Mouse (Mus musculus) neural tube, embryonic 15.5 days (tissue): ENCODE measurements around the gene Bcas3. TPM values are rescaled to one million over a fixed set of nuclear protein-coding genes. Genes with fewer than 3 reads are reported as not detected.
A peak's percentile ranks its signal among the peaks of the same experiment; 100 is the strongest.

Source experiments
- ATAC-seq: fragments of 200-750 bp; cut with Nextera tagmentation; 2 replicates; pipeline ENCODE4 v1.8.0; 2017; ENCODE audit warnings: mild to moderate bottlenecking, moderate TSS enrichment, moderate library complexity; ENCODE audit not compliant: low FRiP score
- H3K27ac ChIP-seq: fragments of 300-500 bp; sonication (generic); replicated peaks from 2 replicates; pipeline ENCODE4 v1.5.1; 2015; ENCODE audit warnings: mild to moderate bottlenecking, inconsistent platforms
- H3K27me3 ChIP-seq: fragments of 300-500 bp; sonication (generic); replicated peaks from 2 replicates; pipeline ENCODE4 v1.6.1; 2015; ENCODE audit warnings: inconsistent platforms
- H3K36me3 ChIP-seq: fragments of 300-500 bp; sonication (generic); 2 replicates; pipeline ENCODE4 v1.6.1; 2015; ENCODE audit warnings: inconsistent platforms
- H3K4me1 ChIP-seq: fragments of 300-500 bp; sonication (generic); 2 replicates; pipeline ENCODE4 v1.6.1; 2015; ENCODE audit warnings: inconsistent platforms
- H3K4me2 ChIP-seq: fragments of 300-500 bp; sonication (generic); 2 replicates; pipeline ENCODE4 v1.6.1; 2015; ENCODE audit warnings: inconsistent platforms, mild to moderate bottlenecking, moderate library complexity
- H3K4me3 ChIP-seq: fragments of 300-500 bp; sonication (generic); replicated peaks from 2 replicates; pipeline ENCODE4 v1.5.1; 2015; ENCODE audit warnings: mild to moderate bottlenecking, inconsistent platforms
- H3K9ac ChIP-seq: fragments of 300-500 bp; sonication (generic); replicated peaks from 2 replicates; pipeline ENCODE4 v1.6.1; 2015; ENCODE audit warnings: mild to moderate bottlenecking, inconsistent platforms
- H3K9me3 ChIP-seq: fragments of 300-500 bp; sonication (generic); replicated peaks from 2 replicates; pipeline ENCODE4 v1.6.1; 2016; ENCODE audit warnings: inconsistent platforms
- WGBS: fragments of 180-500 bp; shearing (Covaris S2); methylation state at CpG from one replicate; pipeline ENCODE4 v1.1.7; 2015; ENCODE audit warnings: mixed read lengths; 5-methylcytosine and 5-hydroxymethylcytosine counted together
- polyA plus RNA-seq: library from polyadenylated mRNA; unstranded; fragments of >200 nt; fragmentation: Nextera tagmentation; extraction: Ambion mirVana; gene quantifications from 2 replicates; pipeline ENCODE4 v1.2.1, GENCODE M21; 2015

Bcas3 gene
- polyA plus RNA-seq, 1 experiment from 2014 or later, result 31.6 TPM

DNA sequence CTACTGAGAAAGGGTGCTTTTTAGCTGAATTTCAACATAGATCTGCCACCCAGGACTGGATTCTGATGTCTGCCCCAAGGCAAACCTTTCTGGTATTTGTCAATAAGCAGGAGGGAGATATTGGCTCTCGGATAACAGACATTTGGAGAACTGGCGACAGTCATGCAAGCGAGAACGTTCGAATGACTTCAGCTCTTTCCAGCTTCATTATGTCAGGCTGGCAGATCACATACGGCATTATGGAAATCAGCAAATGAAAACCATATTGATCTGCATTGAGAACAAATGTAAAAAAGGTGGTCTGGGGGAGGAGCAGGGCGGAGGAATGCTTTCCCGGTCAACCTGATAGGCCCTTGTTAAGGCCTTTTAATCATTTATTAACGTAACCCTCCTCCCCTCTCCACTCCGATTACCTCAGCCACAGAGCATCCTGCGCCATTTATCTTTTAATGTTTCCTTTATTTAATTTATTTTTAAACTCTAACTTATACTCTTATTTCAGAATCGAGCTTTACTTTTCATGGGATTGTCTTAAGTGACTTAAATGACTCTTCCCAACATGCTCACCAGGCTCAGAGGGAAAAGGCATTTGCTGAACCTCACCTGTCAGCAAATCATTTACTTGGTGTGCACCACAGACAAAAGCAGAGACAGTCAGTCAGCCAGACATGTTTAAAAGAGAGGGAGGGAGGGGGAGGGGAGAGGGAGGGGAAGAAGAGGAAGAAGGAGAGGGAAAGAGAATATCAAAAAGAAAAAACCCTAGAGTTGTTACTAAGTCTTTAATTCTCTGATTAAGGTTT is 285.9 kb downstream of the Bcas3 start:
- ATAC-seq, result no peak
- no peak overlapping the region for H3K9ac ChIP-seq
- H3K9me3 ChIP-seq, result no peaks in the 10 kb centered on the region
- H3K27ac ChIP-seq, result no peak overlapping the region
- 47% methylated on average over 12 of the region's 12 CpGs for WGBS
- no peak overlapping the region for H3K4me3 ChIP-seq
- no peak overlapping the region for H3K4me2 ChIP-seq
- H3K36me3 ChIP-seq, result no peaks in the 10 kb centered on the region
- H3K4me1 ChIP-seq, result peaks cover 29% of the 10 kb centered on the region
- H3K27me3 ChIP-seq, result no peaks in the 10 kb centered on the region

GRCm38 (mm10) chr11:85640659-85641058 is 287.7 kb downstream of the Bcas3 start:
- 7% methylated on average over 5 of the region's 5 CpGs for WGBS
- Histone ChIP-seq H3K4me3 (peak overlapping the region; percentile 3; the same call in 1 of the 2 replicates), H3K36me3 (no peaks in the 10 kb centered on the region), H3K9ac (no peak overlapping the region; the same call in 1 of the 2 replicates), H3K27ac (peak overlapping the region; percentile 58), H3K4me1 (peaks cover 39% of the 10 kb centered on the region), H3K4me2 (peak overlapping the region; percentile 54), H3K27me3 (no peaks in the 10 kb centered on the region), H3K9me3 (no peaks in the 10 kb centered on the region)
- peak; percentile 68 for ATAC-seq

- WGBS, result 32% methylated on average over 4 of the region's 4 CpGs
- no peak for ATAC-seq
These were observed 288.5 kb downstream of the Bcas3 start for GRCm38 (mm10) chr11:85641486-85641885.

GRCm38 (mm10) chr11:85642591-85642990 is 289.6 kb downstream of the Bcas3 start:
- H3K4me3 ChIP-seq, result no peak overlapping the region
- no peak overlapping the region for H3K9ac ChIP-seq
- 55% methylated on average over 6 of the region's 6 CpGs for WGBS
- no peaks in the 10 kb centered on the region for H3K9me3 ChIP-seq
- H3K4me2 ChIP-seq, result no peak overlapping the region
- no peak for ATAC-seq
- H3K4me1 ChIP-seq, result peaks cover 39% of the 10 kb centered on the region
- no peaks in the 10 kb centered on the region for H3K27me3 ChIP-seq
- no peaks in the 10 kb centered on the region for H3K36me3 ChIP-seq
- H3K27ac ChIP-seq, result no peak overlapping the region

More at GRCm38 (mm10) chr11:85641486-85641885, 288.5 kb downstream of the Bcas3 start:
- Histone ChIP-seq H3K27ac (no peak overlapping the region), H3K36me3 (no peaks in the 10 kb centered on the region), H3K4me3 (no peak overlapping the region), H3K4me2 (no peak overlapping the region), H3K9ac (no peak overlapping the region), H3K4me1 (peaks cover 39% of the 10 kb centered on the region), H3K27me3 (no peaks in the 10 kb centered on the region), H3K9me3 (no peaks in the 10 kb centered on the region)

- Histone ChIP-seq H3K4me2 (no peak overlapping the region), H3K27ac (no peak overlapping the region), H3K4me3 (no peak overlapping the region), H3K27me3 (no peaks in the 10 kb centered on the region), H3K4me1 (peaks cover 39% of the 10 kb centered on the region), H3K36me3 (no peaks in the 10 kb centered on the region), H3K9me3 (no peaks in the 10 kb centered on the region), H3K9ac (no peak overlapping the region)
- ATAC-seq, result no peak
- WGBS, result 79% methylated on average over 4 of the region's 4 CpGs
These were observed 290.1 kb downstream of the Bcas3 start for GRCm38 (mm10) chr11:85643025-85643424.

GRCm38 (mm10) chr11:85643479-85644000 is 290.6 kb downstream of the Bcas3 start:
- H3K9ac ChIP-seq, result no peak overlapping the region

DNA sequence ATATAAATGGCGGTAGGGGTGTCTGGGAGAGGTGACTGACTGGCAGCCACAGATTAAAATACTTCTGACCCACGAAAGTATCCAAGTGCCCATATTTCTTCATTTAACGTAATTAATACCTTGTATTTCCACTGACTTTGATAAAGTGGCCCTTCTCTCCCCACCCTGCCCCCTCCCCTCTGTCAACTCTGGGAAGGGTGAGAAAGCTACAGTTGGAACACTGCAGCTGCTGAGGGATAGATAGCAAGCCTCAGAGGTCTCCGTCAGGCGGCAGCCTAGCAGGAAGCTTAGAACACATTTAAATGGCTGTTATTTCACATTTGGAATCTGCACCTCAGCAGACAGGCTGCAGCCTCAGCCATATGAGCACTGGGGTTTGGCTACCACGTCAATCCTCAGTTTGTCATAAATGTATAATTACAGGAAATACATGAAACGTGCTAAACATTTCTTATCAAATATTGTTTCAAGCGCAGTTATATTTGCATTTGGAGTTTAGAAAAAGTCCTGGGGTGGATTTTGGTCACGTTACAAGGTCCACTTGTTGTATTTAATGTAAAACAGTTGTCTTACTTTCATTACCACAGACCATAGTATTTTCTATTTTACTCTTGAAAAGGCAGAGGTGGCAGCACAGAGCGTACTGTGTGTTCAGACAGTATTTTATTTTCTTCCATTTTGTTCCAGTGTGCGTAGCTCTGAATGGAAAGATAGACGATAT is 291.2 kb downstream of the Bcas3 start:
- Histone ChIP-seq H3K4me2 (no peak overlapping the region), H3K4me3 (no peak overlapping the region), H3K36me3 (no peaks in the 10 kb centered on the region), H3K27me3 (no peaks in the 10 kb centered on the region), H3K9ac (no peak overlapping the region), H3K4me1 (peaks cover 33% of the 10 kb centered on the region), H3K9me3 (no peaks in the 10 kb centered on the region), H3K27ac (no peak overlapping the region)
- 64% methylated on average over 12 of the region's 12 CpGs for WGBS
- ATAC-seq, result no peak

More at GRCm38 (mm10) chr11:85643479-85644000, 290.6 kb downstream of the Bcas3 start:
- Histone ChIP-seq H3K9me3 (no peaks in the 10 kb centered on the region), H3K27ac (0 out of 2 replicates have a peak overlapping the region, but pooled peaks have one; percentile 23), H3K27me3 (no peaks in the 10 kb centered on the region), H3K36me3 (no peaks in the 10 kb centered on the region), H3K4me3 (no peak overlapping the region), H3K4me1 (peaks cover 39% of the 10 kb centered on the region), H3K4me2 (no peak overlapping the region)
- no peak for ATAC-seq
- 36% methylated on average over 10 of the region's 10 CpGs for WGBS

DNA sequence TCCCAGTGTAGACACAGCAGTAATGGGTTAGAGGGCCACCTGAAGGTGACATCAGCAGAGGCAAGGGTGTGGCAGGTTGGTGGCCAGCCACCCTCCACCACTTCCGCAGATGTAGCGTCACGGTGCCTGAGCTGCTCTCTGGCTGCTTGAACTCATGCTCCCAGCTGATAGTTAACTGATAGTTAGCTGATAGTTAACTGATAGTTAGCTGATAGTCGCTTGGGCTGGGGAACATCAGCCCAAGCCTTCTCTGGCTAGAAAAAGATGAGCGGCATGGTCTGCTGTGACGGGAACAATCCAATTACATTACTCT is 291.7 kb downstream of the Bcas3 start:
- Histone ChIP-seq H3K4me3 (no peak overlapping the region), H3K4me1 (peaks cover 33% of the 10 kb centered on the region), H3K4me2 (no peak overlapping the region), H3K36me3 (no peaks in the 10 kb centered on the region), H3K27me3 (no peaks in the 10 kb centered on the region), H3K9me3 (no peaks in the 10 kb centered on the region), H3K9ac (no peak overlapping the region), H3K27ac (no peak overlapping the region)
- ATAC-seq, result no peak
- WGBS, result 76% methylated on average over 6 of the region's 6 CpGs

DNA sequence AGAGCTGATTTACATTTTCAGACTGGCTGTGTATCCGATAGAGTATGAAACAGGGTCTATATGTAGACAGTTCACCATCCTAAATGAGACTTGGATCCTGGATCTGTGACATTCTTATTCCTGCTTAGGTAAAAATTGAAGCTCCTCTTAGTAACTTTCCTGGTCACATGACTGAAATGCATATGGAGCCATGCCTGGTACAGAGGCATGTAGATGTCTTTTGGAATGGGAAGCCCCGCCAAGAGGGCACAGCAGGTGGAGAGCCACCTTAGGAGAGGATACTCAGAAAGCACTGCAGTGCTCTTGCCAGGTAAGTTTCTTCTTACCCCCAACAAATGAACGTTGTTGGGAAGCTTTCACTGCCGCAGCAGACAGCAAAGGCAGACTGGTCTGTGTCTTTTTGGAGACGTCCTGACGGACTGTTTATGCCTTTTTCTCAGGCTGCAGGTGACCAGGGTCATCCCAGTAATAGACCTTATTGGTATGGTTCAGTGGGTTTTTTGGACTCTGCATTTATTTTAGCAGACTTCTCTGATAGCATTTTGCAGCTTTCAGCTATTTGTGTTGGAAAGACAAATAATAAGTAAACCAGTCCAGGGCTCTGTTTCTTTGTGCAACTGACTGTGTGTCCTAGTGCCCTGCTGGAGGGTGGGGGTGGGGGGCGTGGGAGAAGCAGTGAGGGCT is 292.3 kb downstream of the Bcas3 start:
- Histone ChIP-seq H3K36me3 (no peaks in the 10 kb centered on the region), H3K27me3 (no peaks in the 10 kb centered on the region), H3K4me1 (peaks cover 28% of the 10 kb centered on the region), H3K4me3 (no peak overlapping the region), H3K4me2 (no peak overlapping the region), H3K27ac (no peak overlapping the region), H3K9me3 (no peaks in the 10 kb centered on the region), H3K9ac (no peak overlapping the region)
- no peak for ATAC-seq
- 65% methylated on average over 7 of the region's 7 CpGs for WGBS

GRCm38 (mm10) chr11:85648893-85649292 is 295.9 kb downstream of the Bcas3 start:
- Histone ChIP-seq H3K9ac (no peak overlapping the region), H3K27ac (no peak overlapping the region), H3K9me3 (no peaks in the 10 kb centered on the region), H3K4me1 (peaks cover 10% of the 10 kb centered on the region), H3K27me3 (no peaks in the 10 kb centered on the region), H3K4me3 (no peak overlapping the region), H3K4me2 (no peak overlapping the region), H3K36me3 (no peaks in the 10 kb centered on the region)
- ATAC-seq, result no peak
- 74% methylated on average over 3 of the region's 3 CpGs for WGBS

DNA sequence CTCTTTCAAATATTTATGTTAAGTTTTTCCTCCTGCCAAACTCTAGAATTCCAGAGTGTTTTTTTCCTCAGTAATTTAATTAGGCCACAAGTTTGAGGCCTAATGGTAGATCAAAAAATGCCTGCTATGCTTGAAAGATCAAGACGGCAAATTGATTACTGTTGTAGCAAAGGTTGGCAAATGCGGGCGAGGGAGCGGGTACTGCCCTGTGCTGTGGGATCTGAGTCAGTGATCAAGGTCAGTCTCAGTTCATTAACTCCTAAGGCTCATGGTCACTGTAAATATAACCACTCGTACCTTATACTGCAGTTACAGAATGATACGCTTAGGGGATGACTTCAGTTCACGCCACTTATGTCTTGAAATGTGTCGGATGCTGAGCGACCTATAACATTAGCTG is 296.4 kb downstream of the Bcas3 start:
- H3K9me3 ChIP-seq, result no peaks in the 10 kb centered on the region
- H3K4me1 ChIP-seq, result peaks cover 5% of the 10 kb centered on the region; the same call in 1 of the 2 replicates
- no peak overlapping the region for H3K9ac ChIP-seq
- no peak for ATAC-seq
- no peak overlapping the region for H3K4me2 ChIP-seq
- no peaks in the 10 kb centered on the region for H3K36me3 ChIP-seq
- 75% methylated on average over 9 of the region's 9 CpGs for WGBS
- no peak overlapping the region for H3K27ac ChIP-seq
- H3K4me3 ChIP-seq, result no peak overlapping the region
- no peaks in the 10 kb centered on the region for H3K27me3 ChIP-seq
